Mouse (Mus musculus) bone marrow, adult 2 months (tissue): Measurements from ENCODE around the gene Tmem59. TPM values are rescaled to one million over a fixed set of nuclear protein-coding genes. Genes with fewer than 3 reads are reported as not detected.

ENCODE experiments used
- H3K27ac ChIP-seq: fragments of 200-500 bp; 2 replicates; pipeline ENCODE4 v1.5.1; 2012; ENCODE audit warnings: low read depth, mild to moderate bottlenecking, control low read depth, inconsistent platforms, low read length; ENCODE audit not compliant: control insufficient read depth, poor library complexity, insufficient read depth
- H3K4me1 ChIP-seq: fragments of 200-500 bp; 2 replicates; pipeline ENCODE4 v1.6.1; 2011; ENCODE audit warnings: low read length; ENCODE audit not compliant: control insufficient read depth, insufficient read depth
- H3K4me3 ChIP-seq: fragments of 200-500 bp; replicated peaks from 2 replicates; pipeline ENCODE3; 2011; ENCODE audit warnings: mild to moderate bottlenecking, low read depth, low read length, control low read depth; ENCODE audit not compliant: control insufficient read depth
- CTCF ChIP-seq: fragments of 200-500 bp; IDR thresholded peaks from 2 replicates; pipeline ENCODE4 v1.5.1; 2011; ENCODE audit warnings: low read length, control low read depth; ENCODE audit not compliant: control insufficient read depth, insufficient read depth
- POLR2A ChIP-seq: fragments of 200-500 bp; IDR thresholded peaks from 2 replicates; pipeline ENCODE4 v1.6.1; 2011; ENCODE audit warnings: low read depth, mild to moderate bottlenecking, control low read depth, low read length, borderline replicate concordance; ENCODE audit not compliant: control insufficient read depth
- WGBS: fragments of 180-500 bp; shearing (Covaris S2); methylation state at CpG from one replicate; pipeline ENCODE4 v1.1.7; 2018; 5-methylcytosine and 5-hydroxymethylcytosine counted together
- polyA plus RNA-seq: library from polyadenylated mRNA; stranded (reverse); fragments of >200 nt; gene quantifications from 2 replicates; pipeline ENCODE4 v1.2.4, GENCODE M21; 2011; ENCODE audit warnings: low replicate concordance; ENCODE audit not compliant: missing spikeins, insufficient read depth, insufficient read length

The Tmem59 gene
- polyA plus RNA-seq, 1 experiment = 44.6 TPM

GRCm38 (mm10) chr4:107150991-107151390, 27.2 kb upstream of the Tmem59 start:
- WGBS = 91% methylated on average over 6 of the region's 6 CpGs
- Histone ChIP-seq H3K4me1 (no peaks in the 10 kb centered on the region), H3K4me3 (no peak overlapping the region), H3K27ac (no peak overlapping the region)
- no peak for TF ChIP-seq CTCF
- no peak for TF ChIP-seq POLR2A

- no peak overlapping the region for H3K27ac ChIP-seq
- no peak overlapping the region for H3K4me3 ChIP-seq
- TF ChIP-seq POLR2A (no peak), CTCF (no peak)
- H3K4me1 ChIP-seq = no peaks in the 10 kb centered on the region
- 90% methylated on average over 8 of the region's 8 CpGs for WGBS
Measured at GRCm38 (mm10) chr4:107152571-107152970, 25.6 kb upstream of the Tmem59 start.

GRCm38 (mm10) chr4:107156983-107157401, 21.2 kb upstream of the Tmem59 start:
- H3K4me3 ChIP-seq = no peak overlapping the region
- WGBS = 95% methylated on average over 4 of the region's 4 CpGs
- no peaks in the 10 kb centered on the region for H3K4me1 ChIP-seq
- H3K27ac ChIP-seq = no peak overlapping the region
- TF ChIP-seq CTCF (no peak), POLR2A (no peak)

GRCm38 (mm10) chr4:107159166-107159773, 18.9 kb upstream of the Tmem59 start:
- WGBS = 85% methylated on average over 11 of the region's 11 CpGs
- Histone ChIP-seq H3K27ac (no peak overlapping the region), H3K4me1 (no peaks in the 10 kb centered on the region), H3K4me3 (no peak overlapping the region)
- TF ChIP-seq POLR2A = no peak
- no peak for TF ChIP-seq CTCF

GRCm38 (mm10) chr4:107160181-107160580, 18.0 kb upstream of the Tmem59 start:
- TF ChIP-seq CTCF (no peak), POLR2A (no peak)
- H3K27ac ChIP-seq = no peak overlapping the region
- no peak overlapping the region for H3K4me3 ChIP-seq
- 75% methylated on average over 8 of the region's 8 CpGs for WGBS
- no peaks in the 10 kb centered on the region for H3K4me1 ChIP-seq

GRCm38 (mm10) chr4:107163341-107163740, 14.9 kb upstream of the Tmem59 start:
- no peak overlapping the region for H3K27ac ChIP-seq
- no peak for TF ChIP-seq CTCF
- TF ChIP-seq POLR2A = no peak

GRCm38 (mm10) chr4:107163756-107164587, 14.2 kb upstream of the Tmem59 start:
- WGBS = 44% methylated on average over 9 of the region's 9 CpGs

More at GRCm38 (mm10) chr4:107163341-107163740, 14.9 kb upstream of the Tmem59 start:
- H3K4me3 ChIP-seq = no peak overlapping the region
- WGBS = 87% methylated on average over 10 of the region's 10 CpGs
- no peaks in the 10 kb centered on the region for H3K4me1 ChIP-seq

GRCm38 (mm10) chr4:107166700-107167099, 11.5 kb upstream of the Tmem59 start:
- Histone ChIP-seq H3K4me1 (no peaks in the 10 kb centered on the region), H3K27ac (no peak overlapping the region), H3K4me3 (no peak overlapping the region)
- TF ChIP-seq CTCF = no peak
- TF ChIP-seq POLR2A = no peak
- 44% methylated on average over 5 of the region's 5 CpGs for WGBS

More at GRCm38 (mm10) chr4:107163756-107164587, 14.2 kb upstream of the Tmem59 start:
- TF ChIP-seq POLR2A (peak; percentile 21; the same call in 1 of the 2 replicates), CTCF (peak; percentile 46)
- no peaks in the 10 kb centered on the region for H3K4me1 ChIP-seq
- no peak overlapping the region for H3K27ac ChIP-seq
- H3K4me3 ChIP-seq = no peak overlapping the region
